Mouse (Mus musculus): ENCODE measurements around the gene Chmp1a. TPM values are rescaled to one million over a fixed set of nuclear protein-coding genes. Genes with fewer than 3 reads are reported as not detected.
A peak's percentile ranks its signal among the peaks of the same experiment; 100 is the strongest.

The Chmp1a gene
- 75.4 and 100 TPM in 2 replicates for total RNA-seq (2021)
- long read RNA-seq, experiment 1, transcript Chmp1a-201 (7 exons, 2,140 nt), result major isoform, 5 of 130 reads
- long read RNA-seq, experiment 1, partial matches to known transcripts, result 1 of 130 reads
- long read RNA-seq, experiment 1, other reads (novel, unspliced or antisense), result 124 of 130 reads
- long read RNA-seq, experiment 2, partial matches to known transcripts, result 5 of 86 reads
- long read RNA-seq, experiment 2, other reads (novel, unspliced or antisense), result 75 of 86 reads

DNA sequence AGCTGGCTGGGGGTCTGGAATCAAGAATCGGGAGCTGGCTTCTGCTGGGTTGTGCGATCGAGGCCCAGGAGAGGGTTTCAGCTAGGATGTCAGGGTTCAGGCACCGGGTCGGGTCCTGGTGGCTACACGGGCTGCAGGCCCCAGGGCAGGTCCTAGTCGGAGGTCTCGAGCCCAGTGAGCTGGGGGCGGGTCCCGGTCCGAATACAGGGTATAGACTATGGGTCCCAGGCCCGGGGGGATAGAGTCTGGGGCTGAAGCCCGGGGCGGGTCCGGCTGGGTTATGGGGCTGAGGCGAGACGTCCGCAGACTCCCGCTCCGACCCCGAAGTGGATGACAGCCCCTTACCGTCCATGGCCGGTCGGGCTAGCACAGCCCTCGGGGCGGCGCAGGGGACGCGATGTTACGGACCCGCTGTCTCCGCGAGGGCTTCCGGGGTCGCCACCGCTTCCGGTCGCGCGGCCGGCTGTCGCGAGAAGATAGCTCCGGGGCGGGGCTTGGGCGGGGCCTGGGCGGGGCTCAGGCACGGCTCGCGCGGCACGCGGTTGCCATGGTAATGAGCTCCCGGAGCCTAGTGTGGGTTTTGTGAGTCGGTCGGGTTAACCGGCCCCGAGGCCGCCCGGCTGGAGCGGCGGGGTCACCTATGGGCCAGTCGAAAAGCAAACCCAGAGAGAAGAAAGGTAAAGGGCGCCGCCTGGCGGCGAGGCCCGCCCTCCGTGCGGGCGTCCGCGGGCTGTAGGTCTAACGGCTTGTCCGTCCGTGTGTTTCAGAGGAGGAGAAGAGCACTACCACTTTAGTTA, at the start of gene Chmp1a, which contains the start of gene Spata33:
Chmp1a (minus strand) TSS at position 443 of the 797 bp plus-strand sequence.
Spata33 (plus strand) TSS at position 512 of the 797 bp plus-strand sequence.
- DNase-seq, result peak; percentile 96

DNA sequence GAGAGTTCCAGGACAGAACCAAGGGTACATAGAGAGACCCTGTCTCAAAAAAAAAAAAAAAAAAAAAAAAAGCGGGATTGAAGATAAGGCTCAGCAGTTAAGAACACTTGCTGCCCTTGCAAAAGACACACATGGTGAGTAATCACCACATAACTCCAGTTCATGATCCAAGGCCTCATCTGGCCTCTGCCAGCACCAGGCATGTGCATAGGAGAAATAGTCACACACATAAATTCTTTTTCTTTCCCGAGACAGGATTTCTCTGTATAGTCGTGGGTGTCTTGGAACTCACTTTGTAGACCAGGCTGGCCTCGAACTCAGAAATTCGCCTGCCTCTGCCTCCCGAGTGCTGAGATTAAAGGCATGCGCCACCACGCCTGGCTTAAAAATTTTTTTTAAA, 45.0 kb upstream of the Chmp1a start:
- peak; percentile 57 for DNase-seq

DNA sequence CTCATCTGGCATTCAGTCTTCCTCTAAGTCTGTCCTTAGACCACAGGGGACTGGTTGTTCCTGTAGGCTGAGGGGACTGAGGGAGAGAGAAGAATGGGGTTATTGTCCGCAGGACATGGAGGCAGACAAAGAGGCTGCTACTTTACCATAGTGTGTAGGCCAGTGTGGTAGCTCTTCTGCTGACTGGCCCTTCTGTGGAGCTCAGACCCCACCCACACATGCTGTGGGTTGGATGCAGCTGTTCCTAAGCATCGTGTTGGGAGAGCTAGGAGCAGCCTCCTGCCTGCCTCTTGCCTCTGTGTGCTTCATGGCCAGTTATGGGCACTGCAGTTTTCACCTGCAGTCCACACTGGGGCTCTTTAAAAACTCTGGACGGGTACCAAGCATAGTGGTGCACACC, 44.6 kb upstream of the Chmp1a start:
- no peak for DNase-seq

- no peak for DNase-seq
Measured at GRCm38 (mm10) chr8:123255170-123255569, 42.6 kb upstream of the Chmp1a start.

- DNase-seq, result peak; percentile 95
Measured at GRCm38 (mm10) chr8:123254099-123254885, 41.7 kb upstream of the Chmp1a start, which contains the start of the genes Zfp276 and Vps9d1. Zfp276 (plus strand) TSS chr8:123254195. Vps9d1 (minus strand) TSS chr8:123254348.

GRCm38 (mm10) chr8:123253451-123254098, 41.0 kb upstream of the Chmp1a start:
- DNase-seq, result no peak

- DNase-seq, result no peak
Measured at GRCm38 (mm10) chr8:123252925-123253324, 40.4 kb upstream of the Chmp1a start.

DNA sequence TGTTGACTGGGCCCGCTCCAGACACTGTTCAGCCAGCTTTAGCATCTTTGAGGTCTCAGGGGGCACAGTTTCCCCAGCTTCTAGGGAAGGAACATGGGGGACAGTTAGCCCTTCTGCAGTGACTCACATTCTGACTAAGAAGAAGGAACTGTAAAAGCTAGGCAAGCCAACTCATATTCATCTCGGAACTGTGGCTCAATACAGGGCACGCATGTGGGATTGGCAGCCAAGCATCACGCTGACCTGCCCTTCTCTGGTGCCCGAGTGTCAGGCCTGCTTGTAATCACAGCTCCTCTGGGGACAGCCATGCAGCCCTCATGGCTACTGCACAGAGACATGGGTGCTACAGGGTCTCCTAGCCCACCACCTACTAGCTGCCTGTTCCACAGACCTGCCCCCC, 38.4 kb upstream of the Chmp1a start:
- DNase-seq, result no peak

DNA sequence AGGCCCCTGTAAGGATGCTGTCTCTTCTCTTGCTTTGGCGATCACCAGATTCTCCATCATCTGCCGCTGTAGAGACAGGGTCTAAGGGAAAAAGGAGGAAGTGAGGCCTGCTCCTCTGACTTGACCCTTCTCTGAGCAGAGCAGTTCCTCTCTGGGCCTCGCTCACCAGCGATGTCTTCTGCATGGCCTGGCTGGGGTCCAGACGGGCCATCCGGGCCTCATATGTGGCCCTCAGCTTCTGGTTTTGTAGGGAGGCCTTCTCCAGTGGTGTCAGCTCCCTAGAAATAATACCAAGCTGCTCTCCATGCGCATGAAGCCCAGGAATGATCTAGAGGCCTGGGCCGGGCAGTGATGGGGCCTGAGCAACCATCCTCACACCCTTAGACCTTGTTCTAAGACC, 36.0 kb upstream of the Chmp1a start:
- no peak for DNase-seq

DNA sequence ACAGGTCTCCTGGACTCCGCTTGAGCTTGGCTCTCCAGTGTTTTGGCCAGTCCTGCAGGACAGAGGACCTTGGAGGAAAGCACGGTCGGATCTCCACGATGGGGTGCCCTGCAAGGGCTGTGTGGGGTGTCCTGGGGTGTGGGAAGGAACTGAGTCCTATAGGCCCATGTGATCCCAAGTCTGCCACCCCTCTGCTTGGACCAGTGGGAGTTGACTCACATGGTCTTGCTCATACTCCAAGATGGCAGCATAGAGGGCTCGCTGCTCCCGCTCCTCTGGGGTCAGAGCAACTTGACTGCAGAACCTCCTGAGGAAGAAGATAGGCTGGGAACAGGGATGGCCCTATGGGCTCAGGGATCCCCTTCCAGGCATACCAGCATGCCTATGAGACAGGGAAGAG, 35.2 kb upstream of the Chmp1a start:
- DNase-seq, result no peak

DNA sequence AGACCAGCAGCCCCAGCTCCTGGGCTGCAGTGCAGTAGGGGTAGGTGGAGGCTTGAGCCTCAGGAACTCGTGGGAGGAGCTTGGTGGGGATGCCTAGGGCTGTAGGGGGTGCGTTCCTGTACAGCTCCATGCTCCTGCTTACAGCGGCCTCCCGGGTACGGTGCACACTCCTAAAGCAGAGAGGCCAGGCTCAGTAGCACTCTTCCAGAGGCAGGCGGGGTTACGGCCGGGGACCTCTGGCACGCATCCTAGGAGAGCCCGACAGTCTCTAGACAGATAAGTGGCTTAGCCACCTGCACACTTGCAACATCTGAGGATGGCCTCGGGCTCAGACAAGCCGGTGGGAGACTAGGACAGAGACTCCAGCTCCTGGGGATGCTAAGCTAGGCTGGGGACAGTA, 33.0 kb upstream of the Chmp1a start:
- no peak for DNase-seq

GRCm38 (mm10) chr8:123244382-123244781, 31.8 kb upstream of the Chmp1a start:
- DNase-seq, result no peak

- no peak for DNase-seq
Measured at GRCm38 (mm10) chr8:123243053-123243452, 30.5 kb upstream of the Chmp1a start.

GRCm38 (mm10) chr8:123242107-123242923, 29.8 kb upstream of the Chmp1a start:
- DNase-seq, result no peak

DNA sequence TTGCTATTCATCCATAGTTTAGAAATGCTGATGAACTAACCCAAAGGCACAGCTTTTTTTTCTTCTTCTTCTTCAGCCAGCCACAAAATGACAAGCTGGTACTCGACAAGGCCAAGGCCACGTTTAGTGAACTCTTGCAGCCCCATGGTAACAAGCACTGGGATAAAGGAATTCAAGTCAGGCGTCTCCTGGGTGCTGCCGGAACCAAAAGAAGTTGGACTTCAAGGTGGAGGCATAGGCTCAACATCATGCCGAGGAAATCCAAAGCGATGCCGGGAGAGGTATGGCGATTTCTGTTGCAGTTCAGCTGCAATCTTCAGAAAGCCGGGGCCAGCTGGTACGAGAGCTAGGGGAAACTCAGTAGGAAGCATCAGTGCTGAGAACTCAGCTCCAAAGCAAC, 26.8 kb upstream of the Chmp1a start:
- DNase-seq, result peak; percentile 60

GRCm38 (mm10) chr8:123235520-123236497, 23.2 kb upstream of the Chmp1a start, which contains the start of gene Spata2l:
Spata2l (minus strand) TSS chr8:123236233.
- DNase-seq, result peak; percentile 95

DNA sequence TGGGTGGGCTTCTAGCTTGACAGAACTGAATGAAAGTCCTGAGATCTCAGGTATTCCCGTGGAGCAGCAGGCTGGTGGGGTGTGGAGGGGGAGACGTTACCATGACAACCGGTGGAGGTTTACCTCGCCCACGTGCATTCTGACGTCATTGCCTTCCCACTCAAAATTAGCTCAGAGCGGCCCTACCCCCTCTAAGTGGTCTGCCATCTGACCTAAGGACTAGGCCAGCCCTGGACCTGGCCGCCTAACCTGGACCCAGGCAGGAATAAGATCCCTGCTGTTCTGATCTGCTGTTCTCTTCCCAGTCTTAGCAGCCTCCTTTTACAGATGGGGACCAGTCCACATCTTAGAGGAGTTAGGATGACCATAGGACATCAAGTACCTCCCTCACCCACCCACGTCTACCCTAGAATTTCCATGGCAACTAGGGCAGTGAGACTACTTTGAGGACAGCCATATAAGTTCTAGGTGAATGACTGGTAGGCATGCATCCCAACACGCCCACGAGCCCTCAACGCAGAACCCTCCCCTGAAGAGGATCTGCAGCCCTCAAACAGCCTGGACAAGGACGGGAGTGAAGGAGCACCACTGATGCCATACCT, 22.5 kb upstream of the Chmp1a start:
- DNase-seq, result no peak

- DNase-seq, result no peak
Measured at GRCm38 (mm10) chr8:123233760-123234159, 21.2 kb upstream of the Chmp1a start.

GRCm38 (mm10) chr8:123233300-123233699, 20.7 kb upstream of the Chmp1a start:
- DNase-seq, result no peak

Data from adrenal gland, postnatal 14 days (tissue).